Mouse (Mus musculus) urinary bladder, postnatal 36 days (tissue): ENCODE measurements around the gene Atp6v1a.
A peak's percentile ranks its signal among the peaks of the same experiment; 100 is the strongest.

Source experiments
- DNase-seq, 2 experiments: peaks; one replicate each; pipeline ENCODE4 v3.0.0; 2022; ENCODE audit warnings: low spot score in 2 of 2, mixed read lengths in 1 of 2

The Atp6v1a gene

DNA sequence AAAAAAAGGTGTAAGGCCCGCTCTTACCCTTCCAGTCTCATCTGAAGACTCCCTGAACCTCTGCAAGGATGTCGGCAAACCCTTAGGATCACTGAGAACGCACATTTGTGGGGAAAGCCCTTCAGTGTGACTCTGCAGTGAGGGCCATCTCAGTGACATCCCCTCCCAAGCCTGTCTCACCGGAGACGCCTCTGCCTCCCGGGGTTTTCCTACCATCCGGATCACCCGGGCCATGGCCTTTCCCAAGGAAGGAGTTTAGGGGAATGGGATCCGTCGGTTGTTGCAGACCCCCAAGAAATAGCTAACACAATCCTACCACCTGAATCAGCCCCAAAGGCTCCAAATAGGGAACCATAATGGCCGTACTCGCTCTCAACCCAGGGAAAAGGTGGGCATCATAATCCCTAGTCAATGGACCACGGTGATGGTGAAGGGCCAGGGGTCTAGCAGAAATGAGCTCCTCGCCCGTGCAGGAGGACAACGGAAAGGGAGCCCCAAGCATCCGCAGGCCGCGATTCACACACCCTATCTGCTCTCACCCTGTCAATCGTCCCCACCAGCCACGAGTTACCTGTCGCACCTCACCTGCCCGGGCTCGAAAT is 1.0 kb downstream of the Atp6v1a start:
- DNase-seq, result no peak

GRCm38 (mm10) chr16:44136511-44137021 is 2.9 kb downstream of the Atp6v1a start:
- no peak for DNase-seq

DNA sequence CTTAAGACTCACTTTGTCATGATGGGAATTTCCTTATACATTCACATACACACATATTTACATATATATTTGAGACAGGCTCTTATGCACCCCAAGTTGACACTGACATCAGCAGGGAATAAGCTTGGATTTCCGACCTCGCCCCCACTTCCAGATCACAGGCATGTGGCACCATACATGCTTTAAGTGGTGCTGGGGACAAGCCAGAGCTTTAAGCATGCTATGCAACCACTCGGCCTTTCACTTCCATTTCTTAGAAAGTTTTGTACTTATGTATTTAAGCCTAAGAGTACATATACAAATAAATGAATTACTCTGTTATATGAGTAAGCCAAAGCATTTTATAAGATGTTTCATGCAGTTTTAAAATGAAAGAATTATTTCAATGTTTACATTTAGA is 6.3 kb downstream of the Atp6v1a start:
- no peak for DNase-seq

GRCm38 (mm10) chr16:44132300-44132699 is 7.2 kb downstream of the Atp6v1a start:
- DNase-seq, result no peak

DNA sequence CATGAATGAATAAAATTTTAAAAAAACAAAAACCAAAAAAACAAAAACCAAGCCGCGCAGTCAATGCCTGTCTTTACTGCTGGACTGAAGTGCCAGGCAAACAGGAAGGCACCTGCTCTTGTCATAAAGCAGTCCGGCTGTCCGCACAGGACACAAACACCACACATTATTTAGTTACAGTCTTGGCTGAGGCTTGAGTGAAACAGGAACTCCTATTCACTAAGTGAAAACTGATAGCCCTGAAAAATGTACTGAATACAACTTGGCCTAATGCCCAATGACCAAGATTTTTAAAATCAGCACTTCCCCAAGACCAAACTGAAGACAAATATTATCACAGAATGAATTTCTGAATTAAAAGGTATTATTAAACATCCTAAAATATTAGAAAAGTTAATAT is 13.1 kb downstream of the Atp6v1a start:
- no peak for DNase-seq

DNA sequence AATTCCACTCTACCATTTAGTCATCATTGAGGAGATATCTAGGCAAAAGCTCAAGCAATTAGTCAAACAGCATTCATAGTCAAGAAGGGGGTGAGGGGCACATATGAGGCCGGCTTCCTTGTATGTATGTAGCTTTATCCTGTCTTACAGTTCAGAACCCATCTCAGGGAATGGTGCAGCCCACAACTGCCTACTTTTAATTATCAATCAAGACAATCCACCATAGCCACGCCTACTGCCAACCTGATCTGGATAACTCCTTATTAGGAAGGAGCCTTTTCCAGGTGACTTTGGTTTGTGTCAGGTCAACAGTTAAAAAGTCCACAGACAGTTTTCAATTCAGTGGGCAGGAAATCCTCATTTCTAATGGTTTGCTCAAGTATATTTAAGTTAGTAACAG is 14.1 kb downstream of the Atp6v1a start:
- no peak for DNase-seq

GRCm38 (mm10) chr16:44124713-44125112 is 14.8 kb downstream of the Atp6v1a start:
- DNase-seq, result no peak

DNA sequence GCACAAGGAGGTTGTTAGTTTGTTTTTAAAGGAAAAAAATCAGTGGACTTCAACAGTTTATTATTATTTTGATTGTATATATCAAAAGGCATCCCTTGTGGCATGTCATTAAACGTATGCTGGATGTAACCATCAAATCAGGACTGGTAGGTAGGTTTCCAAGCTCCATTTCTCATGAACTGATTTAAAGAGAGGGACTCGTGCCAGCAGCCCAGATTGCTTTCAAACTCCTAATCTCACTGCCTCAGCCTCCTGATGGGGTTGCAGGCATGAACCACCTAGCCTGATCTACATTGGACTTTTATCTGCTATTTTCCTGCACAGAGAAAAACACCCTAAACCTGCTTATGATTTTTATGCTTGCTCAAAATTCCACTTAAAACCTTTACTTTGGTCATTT is 15.7 kb downstream of the Atp6v1a start:
- no peak for DNase-seq

- no peak for DNase-seq
These were observed 16.4 kb downstream of the Atp6v1a start for GRCm38 (mm10) chr16:44122982-44123725.

DNA sequence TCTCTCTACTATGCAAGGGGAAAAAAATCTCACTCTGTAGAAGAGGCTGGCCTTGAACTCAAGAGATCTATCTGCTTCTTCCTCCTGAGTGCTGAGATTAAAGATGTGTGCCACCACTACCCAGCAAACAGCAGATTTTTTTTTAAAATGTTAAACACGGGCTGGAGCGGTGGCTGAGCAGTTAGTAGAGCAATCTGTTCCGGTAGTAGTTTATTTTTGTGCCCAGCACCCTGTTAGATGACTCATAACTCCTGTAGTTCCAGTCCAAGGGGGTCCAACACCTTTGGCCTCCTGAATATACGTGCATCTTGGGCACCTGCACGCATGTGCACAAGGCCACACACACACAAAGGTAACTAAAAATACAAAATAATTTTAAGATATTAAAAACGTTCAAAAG is 16.9 kb downstream of the Atp6v1a start:
- no peak for DNase-seq

DNA sequence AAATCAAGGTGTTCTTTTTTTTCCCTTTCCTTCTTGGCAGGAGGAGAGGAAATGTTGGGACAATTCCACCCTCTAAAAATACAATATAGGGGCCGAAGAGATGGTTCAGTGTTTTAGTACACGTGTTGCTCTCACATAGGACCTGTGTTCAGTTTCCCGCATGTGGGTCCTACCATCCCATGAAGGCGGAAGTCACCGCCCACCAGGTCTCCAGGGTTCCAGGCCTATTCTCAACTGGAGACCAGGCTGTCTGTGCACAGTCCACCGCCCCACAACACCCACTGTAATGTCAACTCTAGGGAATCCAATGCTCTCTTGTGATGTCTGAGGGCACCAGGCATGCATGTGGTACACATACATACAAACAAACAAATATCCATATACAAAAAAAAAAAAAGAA is 17.4 kb downstream of the Atp6v1a start:
- DNase-seq, result no peak

DNA sequence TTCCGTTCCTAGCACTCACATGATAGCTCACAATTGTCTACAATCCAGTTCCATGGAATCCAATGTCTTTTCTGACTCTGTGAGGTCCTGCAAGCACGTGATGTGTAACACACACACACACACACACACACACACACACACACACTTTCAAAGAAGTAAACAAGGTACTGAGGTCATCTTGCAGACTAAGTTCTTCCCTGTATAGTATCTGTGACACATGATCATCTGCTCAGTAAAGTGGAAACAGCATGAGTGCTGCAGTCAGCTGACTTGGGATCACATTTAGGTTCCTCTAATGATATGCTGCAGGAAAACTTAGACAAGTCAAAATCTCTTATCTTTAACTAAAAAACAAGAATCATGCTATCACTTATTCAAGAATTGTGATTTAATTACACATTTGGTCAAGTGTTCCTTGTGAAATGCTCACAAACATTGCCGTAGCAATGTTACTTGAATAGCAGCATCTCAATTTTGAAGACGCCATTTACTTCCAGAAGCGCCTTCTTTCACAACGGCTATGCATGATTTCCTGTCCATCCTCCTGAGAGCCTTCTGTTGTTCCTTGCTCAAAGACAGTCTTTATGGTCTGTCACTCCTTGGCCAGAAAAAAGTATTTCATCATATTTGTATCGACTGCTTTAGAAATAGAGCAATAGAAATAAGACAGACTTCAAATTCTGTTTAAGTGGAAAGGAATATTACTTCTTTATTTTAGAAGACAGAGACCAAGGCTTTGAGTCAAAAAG is 19.6 kb downstream of the Atp6v1a start:
- DNase-seq, result no peak

- DNase-seq, result no peak
These were observed 30.5 kb downstream of the Atp6v1a start for GRCm38 (mm10) chr16:44109002-44109401.

- no peak for DNase-seq
These were observed 34.3 kb downstream of the Atp6v1a start for GRCm38 (mm10) chr16:44105211-44105610.

DNA sequence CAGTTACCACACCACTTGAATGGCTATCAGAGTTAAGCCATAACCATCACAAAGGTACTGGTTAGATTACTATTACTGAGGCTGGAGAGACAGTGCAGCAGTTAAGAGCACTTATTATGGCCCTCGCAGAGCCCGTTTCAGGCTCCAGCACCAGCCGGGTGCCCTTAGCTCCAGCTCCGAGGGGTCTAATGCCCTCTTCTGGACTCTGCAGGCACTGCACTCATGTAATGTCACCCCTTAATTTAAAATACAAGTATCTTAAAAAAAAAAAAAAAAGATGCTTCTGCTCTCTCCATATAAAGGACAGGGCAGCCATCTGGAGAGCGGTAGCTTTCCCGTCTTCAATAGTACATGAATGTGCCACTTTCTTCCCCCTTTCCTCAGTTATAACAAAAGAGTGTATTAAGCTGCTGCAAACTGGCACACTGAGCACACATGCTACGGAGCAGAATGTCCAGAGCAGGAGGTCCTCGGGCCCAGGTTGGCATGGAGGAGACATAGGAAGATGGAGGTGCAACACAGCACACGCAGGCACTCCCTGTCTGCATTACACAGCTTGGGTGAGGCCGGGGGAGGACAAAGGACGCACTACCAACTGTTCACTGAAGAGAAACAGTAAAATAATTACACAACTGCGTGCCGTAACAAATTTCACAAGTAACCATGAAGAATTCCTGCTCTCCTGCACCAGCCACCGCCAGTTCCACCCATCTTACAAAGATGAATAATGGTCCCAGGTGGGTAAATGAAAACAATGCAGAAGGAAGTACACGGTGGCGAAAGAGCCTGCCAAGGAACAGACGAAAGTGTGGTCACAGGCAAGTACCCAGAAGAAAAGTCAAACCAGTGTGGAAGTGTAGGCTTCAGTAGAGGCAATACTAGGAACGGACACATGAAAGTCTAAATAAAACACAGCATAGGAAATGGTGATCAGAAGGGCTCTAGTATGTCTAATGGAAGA is 35.4 kb downstream of the Atp6v1a start:
- no peak for DNase-seq

DNA sequence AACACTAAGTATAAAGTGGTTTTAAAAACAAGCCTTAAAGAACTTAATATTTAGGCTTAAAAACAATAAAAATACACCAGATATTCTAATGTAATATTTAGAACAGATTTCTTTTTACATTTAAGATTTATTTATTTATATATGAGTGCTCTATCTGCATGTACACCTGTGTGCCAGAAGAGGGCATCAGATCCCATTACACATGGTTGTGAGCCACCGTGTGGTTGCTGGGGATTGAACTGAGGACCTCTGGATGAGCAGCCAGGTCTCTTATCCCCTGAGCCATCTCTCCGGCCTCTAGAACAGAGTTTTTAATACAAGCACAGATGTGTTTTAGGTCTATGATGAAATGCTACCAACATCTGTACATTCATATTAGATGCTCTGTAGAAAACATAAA is 36.6 kb downstream of the Atp6v1a start:
- no peak for DNase-seq

DNA sequence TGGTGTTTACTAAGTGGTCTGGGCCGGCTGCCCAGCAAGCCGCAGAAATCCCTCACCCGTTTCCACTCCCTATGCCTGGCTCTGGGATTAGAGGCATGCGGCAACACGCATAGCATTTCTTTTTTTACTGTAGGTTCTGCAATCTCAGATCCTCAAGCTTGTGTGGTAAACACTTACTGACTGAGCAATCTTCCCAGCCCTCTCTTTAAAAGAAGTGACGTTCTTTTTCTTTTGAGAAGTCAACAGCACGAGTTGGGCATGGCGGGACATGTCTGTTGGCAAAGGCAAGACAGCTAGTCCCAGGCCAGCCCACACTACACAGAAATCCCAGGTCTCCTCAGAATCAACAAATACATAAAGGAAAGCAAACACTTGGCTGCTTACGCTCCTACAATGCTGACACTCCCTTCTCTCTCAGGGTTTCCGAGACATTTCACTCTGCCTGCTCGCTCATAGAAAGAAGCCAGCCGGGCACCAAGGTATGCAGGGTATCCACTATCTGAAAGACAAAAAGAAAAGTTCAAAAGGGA is 38.3 kb downstream of the Atp6v1a start:
- DNase-seq, result peak; percentile 24 to 41

GRCm38 (mm10) chr16:44099377-44099776 is 40.1 kb downstream of the Atp6v1a start:
- DNase-seq, result no peak

GRCm38 (mm10) chr16:44087650-44088049 is 51.9 kb downstream of the Atp6v1a start:
- DNase-seq, result no peak

GRCm38 (mm10) chr16:44063025-44063894 is 76.2 kb downstream of the Atp6v1a start, which contains the start of gene Gramd1c:
Gene Gramd1c, minus strand, starts transcription at chr16:44063345.
- peak; percentile 32 to 52 for DNase-seq
